Mouse (Mus musculus) liver, embryonic 12.5 days (tissue): ENCODE measurements around the gene Adgrv1. TPM values are rescaled to one million over a fixed set of nuclear protein-coding genes. Genes with fewer than 3 reads are reported as not detected.

Experiments used
- ATAC-seq: fragments of 200-750 bp; cut with Nextera tagmentation; 2 replicates; pipeline ENCODE4 v1.8.0; 2017; ENCODE audit warnings: moderate number of reproducible peaks, mild to moderate bottlenecking, moderate library complexity
- H3K27ac ChIP-seq: fragments of 300-500 bp; sonication (generic); 2 replicates; pipeline ENCODE4 v1.5.1; 2016; ENCODE audit warnings: mild to moderate bottlenecking
- H3K27me3 ChIP-seq: fragments of 300-500 bp; sonication (generic); replicated peaks from 2 replicates; pipeline ENCODE4 v1.6.1; 2016; ENCODE audit warnings: mild to moderate bottlenecking, moderate library complexity
- H3K36me3 ChIP-seq: fragments of 300-500 bp; sonication (generic); 2 replicates; pipeline ENCODE4 v1.6.1; 2016; ENCODE audit warnings: mild to moderate bottlenecking, moderate library complexity
- H3K4me1 ChIP-seq: fragments of 300-500 bp; sonication (generic); 2 replicates; pipeline ENCODE4 v1.6.1; 2016
- H3K4me2 ChIP-seq: fragments of 300-500 bp; sonication (generic); 2 replicates; pipeline ENCODE4 v1.6.1; 2016; ENCODE audit warnings: mild to moderate bottlenecking, moderate library complexity
- H3K4me3 ChIP-seq: fragments of 300-500 bp; sonication (generic); 2 replicates; pipeline ENCODE4 v1.5.1; 2016; ENCODE audit warnings: mild to moderate bottlenecking, moderate library complexity
- H3K9ac ChIP-seq: fragments of 300-500 bp; sonication (generic); 2 replicates; pipeline ENCODE4 v1.6.1; 2016; ENCODE audit warnings: mild to moderate bottlenecking, moderate library complexity
- H3K9me3 ChIP-seq: fragments of 300-500 bp; sonication (generic); replicated peaks from 2 replicates; pipeline ENCODE4 v1.6.1; 2016; ENCODE audit warnings: mild to moderate bottlenecking, moderate library complexity
- WGBS: fragments of 180-500 bp; shearing (Covaris S2); methylation state at CpG from one replicate; pipeline ENCODE4 v1.1.7; 2016; ENCODE audit not compliant: insufficient replicate concordance; 5-methylcytosine and 5-hydroxymethylcytosine counted together
- polyA plus RNA-seq: library from polyadenylated mRNA; unstranded; fragments of >200 nt; fragmentation: Nextera tagmentation; extraction: Ambion mirVana; gene quantifications from 2 replicates; pipeline ENCODE4 v1.2.1, GENCODE M21; 2016

Adgrv1 gene
- polyA plus RNA-seq, 1 experiment from 2014 or later = 0.30 TPM

DNA sequence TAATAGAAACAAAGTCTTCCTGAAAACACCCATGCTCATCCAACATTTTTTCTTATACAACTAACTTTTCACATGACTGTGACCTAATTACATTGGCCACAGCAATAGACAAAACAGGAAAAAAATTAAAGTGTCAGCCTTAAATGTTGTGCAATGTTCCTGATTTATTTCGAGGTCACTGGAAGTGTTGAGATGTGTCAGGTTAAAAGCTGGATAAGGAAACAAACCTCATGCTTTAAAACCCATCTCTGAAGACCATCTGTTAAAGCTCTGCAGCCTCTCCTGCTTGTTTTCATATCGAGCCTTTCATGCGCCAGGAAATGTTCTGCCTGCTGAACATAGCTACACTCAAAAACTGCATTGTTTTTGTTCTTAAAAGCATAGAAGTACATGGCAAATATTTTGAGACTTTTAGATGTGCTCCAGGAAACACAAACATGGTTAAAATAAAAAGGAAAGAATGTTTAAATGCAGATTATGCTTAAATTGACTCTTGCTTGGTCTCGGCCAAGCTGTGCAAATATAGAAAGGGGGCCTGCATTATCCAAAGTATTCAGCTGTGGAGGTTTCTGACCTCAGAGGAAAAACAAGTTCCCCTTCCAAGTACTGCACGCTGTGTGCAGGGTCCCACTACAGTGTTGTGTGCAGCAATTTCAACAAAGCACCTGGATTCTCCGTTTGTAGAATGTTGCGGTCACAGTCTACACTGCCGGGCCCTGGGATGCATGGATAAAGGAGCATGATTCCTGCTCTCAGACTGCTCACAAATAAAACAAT, 524.2 kb downstream of the Adgrv1 start:
- 49% methylated on average over 8 of the region's 8 CpGs for WGBS

DNA sequence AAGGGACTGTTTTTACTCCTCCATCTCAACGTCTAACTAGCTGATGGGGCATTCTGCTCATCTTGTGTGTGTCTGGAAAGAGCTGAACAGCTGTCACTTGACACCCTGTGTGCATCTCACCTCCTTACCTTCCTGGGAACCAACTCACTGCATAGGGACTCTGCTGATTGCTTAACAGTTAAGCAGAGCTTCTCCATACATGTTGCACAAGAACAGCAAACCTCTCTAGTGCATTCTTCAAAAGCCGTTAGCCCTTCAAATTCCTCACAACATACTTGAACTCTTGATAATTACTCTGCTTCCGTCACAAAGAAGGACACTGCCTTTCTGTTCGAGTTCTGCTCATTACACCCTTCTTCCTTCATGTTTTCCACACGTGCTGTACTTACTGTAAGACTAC, 525.5 kb downstream of the Adgrv1 start:
- H3K4me3 ChIP-seq = no peak overlapping the region
- WGBS = 53% methylated on average over 5 of the region's 5 CpGs
- H3K9ac ChIP-seq = no peak overlapping the region
- H3K36me3 ChIP-seq = no peaks in the 10 kb centered on the region
- H3K4me1 ChIP-seq = no peaks in the 10 kb centered on the region
- no peaks in the 10 kb centered on the region for H3K9me3 ChIP-seq
- no peaks in the 10 kb centered on the region for H3K27me3 ChIP-seq
- ATAC-seq = no peak
- no peak overlapping the region for H3K27ac ChIP-seq
- no peak overlapping the region for H3K4me2 ChIP-seq

More for the DNA sequence above, 524.2 kb downstream of the Adgrv1 start:
- Histone ChIP-seq H3K9me3 (no peaks in the 10 kb centered on the region), H3K9ac (no peak overlapping the region), H3K4me2 (no peak overlapping the region), H3K27ac (no peak overlapping the region), H3K27me3 (no peaks in the 10 kb centered on the region), H3K4me1 (no peaks in the 10 kb centered on the region), H3K36me3 (no peaks in the 10 kb centered on the region), H3K4me3 (no peak overlapping the region)
- no peak for ATAC-seq

DNA sequence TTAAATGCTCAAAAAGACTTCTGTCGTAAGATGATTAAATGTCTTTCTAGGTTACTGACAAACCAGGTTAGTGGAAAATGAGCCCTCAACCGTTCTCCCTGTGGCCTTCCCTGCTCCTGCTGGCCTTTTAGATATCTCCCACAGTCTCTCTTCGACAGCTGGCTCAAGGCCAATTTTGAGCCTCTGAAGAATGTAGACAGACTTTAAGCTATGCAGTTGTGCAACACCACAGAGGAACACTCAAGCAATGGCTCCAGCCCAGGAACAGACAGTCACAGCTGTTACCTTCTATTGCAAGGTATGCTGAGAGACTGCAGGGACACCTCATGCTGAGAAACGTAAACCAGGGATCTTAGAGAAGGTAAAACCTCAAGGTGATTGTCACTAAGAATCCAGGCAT, 529.2 kb downstream of the Adgrv1 start:
- no peak for ATAC-seq
- Histone ChIP-seq H3K4me2 (no peak overlapping the region), H3K4me1 (no peaks in the 10 kb centered on the region), H3K4me3 (no peak overlapping the region), H3K36me3 (no peaks in the 10 kb centered on the region), H3K27me3 (no peaks in the 10 kb centered on the region), H3K9ac (no peak overlapping the region), H3K27ac (no peak overlapping the region), H3K9me3 (no peaks in the 10 kb centered on the region)
- WGBS = 56% methylated on average over 4 of the region's 4 CpGs

- WGBS = 81% methylated on average over 2 of the region's 2 CpGs
- Histone ChIP-seq H3K9me3 (no peaks in the 10 kb centered on the region), H3K4me1 (no peaks in the 10 kb centered on the region), H3K4me3 (no peak overlapping the region), H3K36me3 (no peaks in the 10 kb centered on the region), H3K27ac (no peak overlapping the region), H3K4me2 (no peak overlapping the region), H3K9ac (no peak overlapping the region), H3K27me3 (no peaks in the 10 kb centered on the region)
- no peak for ATAC-seq
Observed at GRCm38 (mm10) chr13:81096424-81096823, 536.5 kb downstream of the Adgrv1 start.

- Histone ChIP-seq H3K4me3 (no peak overlapping the region), H3K36me3 (no peaks in the 10 kb centered on the region), H3K27ac (no peak overlapping the region), H3K9ac (no peak overlapping the region), H3K27me3 (no peaks in the 10 kb centered on the region), H3K4me2 (no peak overlapping the region), H3K9me3 (no peaks in the 10 kb centered on the region), H3K4me1 (no peaks in the 10 kb centered on the region)
- WGBS = 67% methylated on average over 6 of the region's 6 CpGs
- ATAC-seq = no peak
Observed at GRCm38 (mm10) chr13:81094513-81094912, 538.4 kb downstream of the Adgrv1 start.

GRCm38 (mm10) chr13:81090051-81090836, 542.7 kb downstream of the Adgrv1 start:
- Histone ChIP-seq H3K9me3 (no peaks in the 10 kb centered on the region), H3K27me3 (no peaks in the 10 kb centered on the region), H3K4me2 (no peak overlapping the region), H3K4me3 (no peak overlapping the region), H3K36me3 (no peaks in the 10 kb centered on the region), H3K4me1 (no peaks in the 10 kb centered on the region), H3K9ac (no peak overlapping the region), H3K27ac (no peak overlapping the region)
- no peak for ATAC-seq
- 77% methylated on average over 1 of the region's 1 CpGs for WGBS

GRCm38 (mm10) chr13:81086969-81087682, 545.8 kb downstream of the Adgrv1 start:
- Histone ChIP-seq H3K27me3 (no peaks in the 10 kb centered on the region), H3K9ac (no peak overlapping the region), H3K4me1 (no peaks in the 10 kb centered on the region), H3K9me3 (no peaks in the 10 kb centered on the region), H3K36me3 (no peaks in the 10 kb centered on the region), H3K27ac (no peak overlapping the region), H3K4me2 (no peak overlapping the region), H3K4me3 (no peak overlapping the region)
- no peak for ATAC-seq
- 47% methylated on average over 2 of the region's 2 CpGs for WGBS

DNA sequence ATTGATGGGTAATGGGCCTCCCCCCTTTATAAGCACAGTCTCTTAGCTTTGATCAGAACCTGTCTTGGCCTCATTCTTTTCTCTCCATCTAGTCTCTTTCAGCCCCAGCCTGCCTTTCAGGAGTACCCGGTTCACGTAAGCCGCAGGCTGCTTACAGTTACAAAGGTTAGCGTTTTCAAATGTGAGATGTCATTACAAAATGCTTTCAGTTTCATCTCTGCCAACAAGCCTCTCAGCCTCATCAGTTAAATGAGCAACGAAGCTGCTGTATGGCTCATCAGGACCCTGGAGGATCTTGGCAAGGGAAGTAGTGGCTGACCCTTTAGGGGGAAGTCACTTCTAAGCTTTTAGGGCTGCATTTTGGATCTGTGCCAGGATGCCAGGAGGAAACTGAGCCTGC, 560.7 kb downstream of the Adgrv1 start:
- Histone ChIP-seq H3K9me3 (0 out of 2 replicates have a peak, but pooled peaks cover 4% of the 10 kb centered on the region), H3K36me3 (no peaks in the 10 kb centered on the region), H3K4me2 (no peak overlapping the region), H3K9ac (no peak overlapping the region), H3K27me3 (no peaks in the 10 kb centered on the region), H3K4me1 (no peaks in the 10 kb centered on the region), H3K27ac (no peak overlapping the region), H3K4me3 (no peak overlapping the region)
- 70% methylated on average over 5 of the region's 5 CpGs for WGBS
- no peak for ATAC-seq

- H3K27me3 ChIP-seq = no peaks in the 10 kb centered on the region
- H3K9ac ChIP-seq = no peak overlapping the region
- H3K36me3 ChIP-seq = no peaks in the 10 kb centered on the region
- H3K4me3 ChIP-seq = no peak overlapping the region
- ATAC-seq = no peak
- no peaks in the 10 kb centered on the region for H3K9me3 ChIP-seq
- no peak overlapping the region for H3K27ac ChIP-seq
- 67% methylated on average over 4 of the region's 4 CpGs for WGBS
- H3K4me2 ChIP-seq = no peak overlapping the region
- no peaks in the 10 kb centered on the region for H3K4me1 ChIP-seq
Observed at GRCm38 (mm10) chr13:81051448-81051847, 581.5 kb downstream of the Adgrv1 start.

- WGBS = 52% methylated on average over 5 of the region's 5 CpGs
- Histone ChIP-seq H3K4me3 (no peak overlapping the region), H3K4me1 (no peaks in the 10 kb centered on the region), H3K36me3 (no peaks in the 10 kb centered on the region), H3K9ac (no peak overlapping the region), H3K4me2 (no peak overlapping the region), H3K9me3 (no peaks in the 10 kb centered on the region), H3K27me3 (no peaks in the 10 kb centered on the region), H3K27ac (no peak overlapping the region)
- ATAC-seq = no peak
Observed at GRCm38 (mm10) chr13:81050911-81051310, 582.0 kb downstream of the Adgrv1 start.

DNA sequence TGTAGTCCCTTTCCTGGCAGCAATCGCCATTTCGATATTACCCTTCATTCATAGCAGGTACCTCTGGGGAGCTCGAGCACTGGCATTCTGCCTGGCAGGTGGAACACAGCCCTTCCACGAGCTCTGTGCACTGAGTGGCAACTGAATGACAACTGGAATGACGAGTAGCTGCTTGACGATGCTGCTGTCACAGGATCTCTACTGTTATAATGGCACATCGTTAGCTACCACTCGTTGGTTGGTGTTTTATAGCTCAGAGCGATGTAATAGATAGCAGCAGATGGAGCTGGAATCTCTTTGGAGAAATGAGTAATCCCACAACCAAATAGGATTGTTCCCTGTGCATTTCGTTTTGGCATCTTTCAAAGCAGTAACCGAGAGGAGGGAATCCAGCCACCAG, 587.6 kb downstream of the Adgrv1 start:
- H3K9me3 ChIP-seq = no peaks in the 10 kb centered on the region

More for the DNA sequence above, 587.6 kb downstream of the Adgrv1 start:
- WGBS = 63% methylated on average over 11 of the region's 11 CpGs
- Histone ChIP-seq H3K27me3 (no peaks in the 10 kb centered on the region), H3K4me3 (no peak overlapping the region), H3K4me2 (no peak overlapping the region), H3K27ac (no peak overlapping the region), H3K4me1 (no peaks in the 10 kb centered on the region), H3K9ac (no peak overlapping the region), H3K36me3 (no peaks in the 10 kb centered on the region)
- ATAC-seq = no peak
